Mouse (Mus musculus): Measurements from ENCODE around the gene Hist1h3h. TPM values are rescaled to one million over a fixed set of nuclear protein-coding genes. Genes with fewer than 3 reads are reported as not detected.
"Not testable (repeated sequence)": the region's sequence is repeated elsewhere in the genome, so short reads cannot be mapped to it uniquely, and the experiment has no call there.

Hist1h3h gene
- 11.6 and 12.9 TPM in 2 replicates for polyA plus RNA-seq (2014; fragmentation: Nextera tagmentation; extraction: Ambion mirVana)

- H3K4me3 ChIP-seq (ENCODE audit: low read depth, low read length), result peak within 1 kb of the TSS; percentile 44
- H3K4me1 ChIP-seq (ENCODE audit: control insufficient read depth, insufficient read depth, low read length), result peaks cover 20% of the 10 kb centered on the region
- H3K36me3 ChIP-seq (ENCODE audit: control insufficient read depth, insufficient read depth, low read length); H3K27me3 ChIP-seq (ENCODE audit: control insufficient read depth, insufficient read depth, low read length); H3K9me3 ChIP-seq (ENCODE audit: control insufficient read depth, low read length): not testable (repeated sequence)
- peak within 1 kb of the TSS; percentile 89 for H3K4me2 ChIP-seq
- peak within 1 kb of the TSS; percentile 84 for H3K9ac ChIP-seq (ENCODE audit: low read length)
- peak; percentile 99 for DNase-seq (ENCODE audit: low spot score, missing footprints)
- WGBS, result under 1% methylated on average over 25 of the region's 56 CpGs
- ATAC-seq (ENCODE audit: low FRiP score), result peak; percentile 54
- H3K27ac ChIP-seq (ENCODE audit: low read depth, low read length), result peak within 1 kb of the TSS; percentile 94
Measured at GRCm38 (mm10) chr13:21717397-21718357, at the start of gene Hist1h3h. Gene Hist1h3h (plus strand): TSS chr13:21717659.

- Histone ChIP-seq H3K4me2 (no peak within 1 kb of the TSS), H3K27ac (ENCODE audit: low read depth, low read length) (no peak within 1 kb of the TSS), H3K9me3 (ENCODE audit: control insufficient read depth, low read length) (no peaks in the 10 kb centered on the region), H3K4me3 (ENCODE audit: low read depth, low read length) (no peak within 1 kb of the TSS), H3K27me3 (ENCODE audit: control insufficient read depth, insufficient read depth, low read length) (no peaks in the 10 kb centered on the region), H3K4me1 (ENCODE audit: control insufficient read depth, insufficient read depth, low read length) (no peaks in the 10 kb centered on the region), H3K9ac (ENCODE audit: low read length) (no peak within 1 kb of the TSS), H3K36me3 (ENCODE audit: control insufficient read depth, insufficient read depth, low read length) (no peaks in the 10 kb centered on the region)
- DNase-seq (ENCODE audit: low spot score, missing footprints) (no peak), ATAC-seq (ENCODE audit: low FRiP score) (no peak)
- WGBS, result 87% methylated on average over 2 of the region's 2 CpGs
Measured at GRCm38 (mm10) chr13:21677305-21677704, 40.2 kb upstream of the Hist1h3h start, which contains the start of gene Olfr1360. Gene Olfr1360 (minus strand): TSS chr13:21677405.

GRCm38 (mm10) chr13:21697811-21698210 is 19.6 kb upstream of the Hist1h3h start, which contains the start of gene Olfr1359:
Gene Olfr1359 (plus strand): TSS chr13:21698111.
- no peaks in the 10 kb centered on the region for H3K36me3 ChIP-seq (ENCODE audit: control insufficient read depth, insufficient read depth, low read length)
- no peaks in the 10 kb centered on the region for H3K9me3 ChIP-seq (ENCODE audit: control insufficient read depth, low read length)
- H3K4me2 ChIP-seq, result no peak within 1 kb of the TSS
- H3K4me3 ChIP-seq (ENCODE audit: low read depth, low read length), result no peak within 1 kb of the TSS
- H3K4me1 ChIP-seq (ENCODE audit: control insufficient read depth, insufficient read depth, low read length), result no peaks in the 10 kb centered on the region
- no peak within 1 kb of the TSS for H3K9ac ChIP-seq (ENCODE audit: low read length)
- DNase-seq (ENCODE audit: low spot score, missing footprints) (no peak), ATAC-seq (ENCODE audit: low FRiP score) (no peak)
- H3K27ac ChIP-seq (ENCODE audit: low read depth, low read length), result no peak within 1 kb of the TSS
- no peaks in the 10 kb centered on the region for H3K27me3 ChIP-seq (ENCODE audit: control insufficient read depth, insufficient read depth, low read length)

- Histone ChIP-seq H3K4me3 (ENCODE audit: low read depth, low read length) (no peak overlapping the region), H3K36me3 (ENCODE audit: control insufficient read depth, insufficient read depth, low read length) (no peaks in the 10 kb centered on the region), H3K27me3 (ENCODE audit: control insufficient read depth, insufficient read depth, low read length) (no peaks in the 10 kb centered on the region), H3K27ac (ENCODE audit: low read depth, low read length) (no peak overlapping the region), H3K9me3 (ENCODE audit: control insufficient read depth, low read length) (no peaks in the 10 kb centered on the region), H3K4me1 (ENCODE audit: control insufficient read depth, insufficient read depth, low read length) (no peaks in the 10 kb centered on the region; the same call in 1 of the 2 replicates), H3K4me2 (no peak overlapping the region), H3K9ac (ENCODE audit: low read length) (no peak overlapping the region)
- no peak for DNase-seq (ENCODE audit: low spot score, missing footprints)
- no peak for ATAC-seq (ENCODE audit: low FRiP score)
- WGBS, result 73% methylated on average over 4 of the region's 4 CpGs
Measured at GRCm38 (mm10) chr13:21706669-21707068, 10.8 kb upstream of the Hist1h3h start.

- under 1% methylated on average over 32 of the region's 32 CpGs for WGBS
- H3K4me1 ChIP-seq (ENCODE audit: control insufficient read depth, insufficient read depth, low read length), result peaks cover 4% of the 10 kb centered on the region
- no peaks in the 10 kb centered on the region for H3K27me3 ChIP-seq (ENCODE audit: control insufficient read depth, insufficient read depth, low read length)
- peak overlapping the region; percentile 36; the same call in 1 of the 2 replicates for H3K27ac ChIP-seq (ENCODE audit: low read depth, low read length)
- peak overlapping the region; percentile 61 for H3K4me3 ChIP-seq (ENCODE audit: low read depth, low read length)
- no peaks in the 10 kb centered on the region for H3K9me3 ChIP-seq (ENCODE audit: control insufficient read depth, low read length)
- H3K4me2 ChIP-seq, result peak overlapping the region; percentile 39
- H3K9ac ChIP-seq (ENCODE audit: low read length), result peak overlapping the region; percentile 68
- H3K36me3 ChIP-seq (ENCODE audit: control insufficient read depth, insufficient read depth, low read length), result no peaks in the 10 kb centered on the region
- ATAC-seq (ENCODE audit: low FRiP score) (peak; percentile 80), DNase-seq (ENCODE audit: low spot score, missing footprints) (peak; percentile 99)
Measured at GRCm38 (mm10) chr13:21710031-21710711, 7.3 kb upstream of the Hist1h3h start.

- no peaks in the 10 kb centered on the region for H3K36me3 ChIP-seq (ENCODE audit: control insufficient read depth, insufficient read depth, low read length)
- no peaks in the 10 kb centered on the region for H3K9me3 ChIP-seq (ENCODE audit: control insufficient read depth, low read length)
- H3K27me3 ChIP-seq (ENCODE audit: control insufficient read depth, insufficient read depth, low read length), result no peaks in the 10 kb centered on the region
- WGBS, result 2% methylated on average over 22 of the region's 22 CpGs
- peak overlapping the region; percentile 57 for H3K9ac ChIP-seq (ENCODE audit: low read length)
- peak overlapping the region; percentile 61 for H3K4me2 ChIP-seq
- DNase-seq (ENCODE audit: low spot score, missing footprints) (peak; percentile 99), ATAC-seq (ENCODE audit: low FRiP score) (peak; percentile 82)
- no peak overlapping the region for H3K27ac ChIP-seq (ENCODE audit: low read depth, low read length)
- H3K4me3 ChIP-seq (ENCODE audit: low read depth, low read length), result peak overlapping the region; percentile 43
- H3K4me1 ChIP-seq (ENCODE audit: control insufficient read depth, insufficient read depth, low read length), result peaks cover 8% of the 10 kb centered on the region
Measured at GRCm38 (mm10) chr13:21710821-21711525, 6.5 kb upstream of the Hist1h3h start.

- DNase-seq (ENCODE audit: low spot score, missing footprints) (no peak), ATAC-seq (ENCODE audit: low FRiP score) (no peak)
- Histone ChIP-seq H3K4me2 (peak overlapping the region; percentile 61), H3K4me1 (ENCODE audit: control insufficient read depth, insufficient read depth, low read length) (peaks cover 8% of the 10 kb centered on the region), H3K9ac (ENCODE audit: low read length) (no peak overlapping the region), H3K27ac (ENCODE audit: low read depth, low read length) (no peak overlapping the region), H3K4me3 (ENCODE audit: low read depth, low read length) (peak overlapping the region; percentile 43), H3K9me3 (ENCODE audit: control insufficient read depth, low read length) (no peaks in the 10 kb centered on the region), H3K36me3 (ENCODE audit: control insufficient read depth, insufficient read depth, low read length) (no peaks in the 10 kb centered on the region), H3K27me3 (ENCODE audit: control insufficient read depth, insufficient read depth, low read length) (no peaks in the 10 kb centered on the region)
- WGBS, result 28% methylated on average over 4 of the region's 4 CpGs
Measured at GRCm38 (mm10) chr13:21711698-21712097, 5.8 kb upstream of the Hist1h3h start.

- peak; percentile 95 for DNase-seq (ENCODE audit: low spot score, missing footprints)
- no peaks in the 10 kb centered on the region for H3K9me3 ChIP-seq (ENCODE audit: control insufficient read depth, low read length)
- peaks cover 16% of the 10 kb centered on the region for H3K4me1 ChIP-seq (ENCODE audit: control insufficient read depth, insufficient read depth, low read length)
- peak overlapping the region; percentile 80 for H3K4me2 ChIP-seq
- H3K27ac ChIP-seq (ENCODE audit: low read depth, low read length), result peak overlapping the region; percentile 92
- H3K36me3 ChIP-seq (ENCODE audit: control insufficient read depth, insufficient read depth, low read length), result no peaks in the 10 kb centered on the region
- H3K4me3 ChIP-seq (ENCODE audit: low read depth, low read length), result peak overlapping the region; percentile 44
- peak overlapping the region; percentile 75 for H3K9ac ChIP-seq (ENCODE audit: low read length)
- WGBS, result 2% methylated on average over 7 of the region's 7 CpGs
- no peaks in the 10 kb centered on the region for H3K27me3 ChIP-seq (ENCODE audit: control insufficient read depth, insufficient read depth, low read length)
- no peak for ATAC-seq (ENCODE audit: low FRiP score)
Measured at GRCm38 (mm10) chr13:21714725-21715124, 2.7 kb upstream of the Hist1h3h start.

Measured in midbrain, embryonic 11.5 days (tissue).